Comparison of ENCODE assay signal across 8 mouse cellular contexts in the genomic region with DNA sequence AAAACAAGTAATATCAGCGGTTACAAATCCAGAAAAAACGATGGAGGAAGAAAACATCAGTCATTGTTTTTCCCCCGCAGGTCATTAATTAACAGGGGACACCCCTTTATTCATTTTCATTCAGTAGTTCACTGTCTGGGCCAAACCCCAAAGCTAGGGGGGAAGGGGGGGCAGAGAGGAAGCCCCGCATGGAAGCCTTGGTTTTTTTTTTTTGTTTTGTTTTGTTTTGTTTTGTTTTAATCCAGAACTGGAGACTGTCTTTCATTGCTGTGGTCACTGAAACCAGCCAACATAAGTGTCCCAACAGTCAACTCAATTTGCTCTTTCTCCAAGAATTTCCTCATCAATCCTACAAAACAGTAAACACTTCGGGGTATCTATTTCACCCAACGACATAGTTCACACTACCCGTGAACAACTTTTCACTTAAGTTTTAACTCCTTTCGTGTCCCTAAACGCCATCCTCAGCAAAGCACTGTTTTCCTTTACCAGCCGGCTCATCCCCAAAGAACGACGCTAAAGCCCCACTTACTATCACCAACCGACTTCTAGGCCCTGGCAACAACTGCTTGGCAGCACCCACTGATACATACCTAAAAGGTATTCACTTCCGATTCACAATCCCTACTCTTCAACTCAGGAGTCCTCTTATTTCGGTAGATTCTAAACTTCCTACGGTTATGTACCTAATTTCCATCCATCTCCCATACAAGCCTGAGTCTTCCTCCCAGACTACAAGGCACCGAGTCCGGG. TPM values are rescaled to one million over a fixed set of nuclear protein-coding genes. Genes with fewer than 3 reads are reported as not detected.
DNase-seq lines count a peak whose midpoint lies in the region; ATAC-seq and TF ChIP-seq lines count a peak whose summit lies in the region.

No protein-coding gene starts in this region.

- H3K4me3 ChIP-seq in layer of hippocampus, adult 2 months: peak overlapping the region; percentile 96
- H3K4me3 ChIP-seq in forebrain, embryonic 10.5 days: peak overlapping the region; percentile 82
- peak overlapping the region; percentile 85 for H3K4me3 ChIP-seq in limb, embryonic 13.5 days
- H3K4me3 ChIP-seq in small intestine, adult 2 months (ENCODE audit: low read depth, low read length): peak overlapping the region; percentile 85

- H3K9ac ChIP-seq in limb, embryonic 13.5 days: peak overlapping the region; percentile 86

- no peaks in the 10 kb centered on the region for H3K27me3 ChIP-seq in forebrain, embryonic 10.5 days (ENCODE audit: poor library complexity, severe bottlenecking)
- H3K27me3 ChIP-seq in limb, embryonic 13.5 days: no peaks in the 10 kb centered on the region
- H3K27me3 ChIP-seq in small intestine, adult 2 months (ENCODE audit: control insufficient read depth, insufficient read depth, low read length): no peaks in the 10 kb centered on the region

- peaks cover 19% of the 10 kb centered on the region for H3K4me1 ChIP-seq in forebrain, embryonic 10.5 days
- peaks cover 19% of the 10 kb centered on the region for H3K4me1 ChIP-seq in limb, embryonic 13.5 days
- H3K4me1 ChIP-seq in small intestine, adult 2 months (ENCODE audit: control insufficient read depth, insufficient read depth, insufficient read length, low read length): no peaks in the 10 kb centered on the region; the same call in 1 of the 2 replicates

- no peaks in the 10 kb centered on the region for H3K9me3 ChIP-seq in forebrain, embryonic 10.5 days
- H3K9me3 ChIP-seq in limb, embryonic 13.5 days: no peaks in the 10 kb centered on the region

- H3K27ac ChIP-seq in layer of hippocampus, adult 2 months: peak overlapping the region; percentile 99
- H3K27ac ChIP-seq in forebrain, embryonic 10.5 days: peak overlapping the region; percentile 93
- H3K27ac ChIP-seq in limb, embryonic 13.5 days: no peak overlapping the region
- H3K27ac ChIP-seq in small intestine, adult 2 months (ENCODE audit: insufficient read depth, low read depth, low read length): peak overlapping the region; percentile 63

- TF ChIP-seq CTCF in layer of hippocampus, adult 2 months (conservative IDR thresholded peaks at IDR 0.05): no peak
- no peak for TF ChIP-seq CTCF in small intestine, adult 2 months (IDR thresholded peaks at IDR 0.05; ENCODE audit: extremely low read depth, insufficient read length, insufficient replicate concordance, low read depth, low read length)

- H3K4me2 ChIP-seq in limb, embryonic 13.5 days (replicated peaks): peak overlapping the region; percentile 86

- no peak for DNase-seq in layer of hippocampus, adult 2 months (ENCODE audit: low spot score in 2 of 2)
- DNase-seq in layer of hippocampus, adult 8-10 months (ENCODE audit: low spot score in 2 of 2): no peak
- peak; percentile 48 for DNase-seq in MN1 (ENCODE audit: low spot score)
- no peak for DNase-seq in forebrain, embryonic 10.5 days (ENCODE audit: extremely low spot score, low spot score)
- DNase-seq in thymus, postnatal 25 days: no peak
- no peak for DNase-seq in gastrocnemius, postnatal 25 days

- ATAC-seq in limb, embryonic 13.5 days (ENCODE audit: low FRiP score, low read depth): no peak

- no peaks in the 10 kb centered on the region for H3K36me3 ChIP-seq in forebrain, embryonic 10.5 days (replicated peaks)
- no peaks in the 10 kb centered on the region for H3K36me3 ChIP-seq in limb, embryonic 13.5 days
- no peaks in the 10 kb centered on the region for H3K36me3 ChIP-seq in small intestine, adult 2 months (ENCODE audit: control insufficient read depth, insufficient read depth, low read length)

- no peak for TF ChIP-seq POLR2A in small intestine, adult 2 months (IDR thresholded peaks at IDR 0.05; ENCODE audit: low read depth, low read length)

- WGBS in forebrain, embryonic 10.5 days: 34% methylated on average over 18 of the region's 18 CpGs
- 29% methylated on average over 18 of the region's 18 CpGs for WGBS in limb, embryonic 13.5 days
- 8% methylated on average over 18 of the region's 18 CpGs for WGBS in small intestine, adult 2 months

RNA-seq across cellular contexts. Expression of a gene that starts 5.6 kb away (rescaled TPM):
- 10 to 100 TPM; 66.4 to 73.8 TPM for total RNA-seq in layer of hippocampus, adult 2 months (2021)
- 10 to 100 TPM; 61.8 to 92.0 (median 70.9) TPM for total RNA-seq in layer of hippocampus, adult 8-10 months (2022)
- 19.0 and 20.9 TPM in 2 replicates for polyA plus RNA-seq in forebrain, embryonic 10.5 days (2016; fragmentation: Nextera tagmentation; extraction: Ambion mirVana)
- 30.6 and 33.0 TPM in 2 replicates for polyA plus RNA-seq in limb, embryonic 13.5 days (2015; fragmentation: Nextera tagmentation; extraction: Ambion mirVana)
- polyA plus RNA-seq in small intestine, adult 2 months (2012; rRNA removed): 11.2 and 26.9 TPM in 2 replicates
- total RNA-seq in gastrocnemius, postnatal 25 days (2021): 10 to 100 TPM; 49.3 to 60.3 TPM
